Mouse (Mus musculus) testis, adult 2 months (tissue): Measurements from ENCODE around the gene Dcaf1. TPM values are rescaled to one million over a fixed set of nuclear protein-coding genes. Genes with fewer than 3 reads are reported as not detected.

Experiments used
- H3K27ac ChIP-seq: fragments of 200-500 bp; 2 replicates; pipeline ENCODE4 v1.5.1; 2012; ENCODE audit warnings: low read depth, low read length; ENCODE audit not compliant: control insufficient read depth, insufficient read depth
- H3K27me3 ChIP-seq: fragments of 200-500 bp; 2 replicates; pipeline ENCODE4 v1.6.1; 2012; ENCODE audit warnings: mild to moderate bottlenecking, low read length, moderate library complexity; ENCODE audit not compliant: control insufficient read depth, insufficient read depth
- H3K36me3 ChIP-seq: fragments of 200-500 bp; 2 replicates; pipeline ENCODE4 v1.6.1; 2012; ENCODE audit warnings: mild to moderate bottlenecking, low read length; ENCODE audit not compliant: control insufficient read depth, insufficient read depth
- H3K4me1 ChIP-seq: fragments of 200-500 bp; 2 replicates; pipeline ENCODE4 v1.6.1; 2012; ENCODE audit warnings: low read length; ENCODE audit not compliant: control insufficient read depth, insufficient read depth
- H3K4me3 ChIP-seq: fragments of 200-500 bp; 2 replicates; pipeline ENCODE4 v1.5.1; 2012; ENCODE audit warnings: low read depth, mild to moderate bottlenecking, low read length, moderate library complexity, mixed read lengths; ENCODE audit not compliant: control insufficient read depth
- CTCF ChIP-seq: fragments of 200-500 bp; IDR thresholded peaks from 2 replicates; pipeline ENCODE4 v1.5.1; 2012; ENCODE audit warnings: low read depth, mild to moderate bottlenecking, inconsistent platforms, low read length, moderate library complexity; ENCODE audit not compliant: control insufficient read depth, insufficient read depth, insufficient replicate concordance
- POLR2A ChIP-seq: fragments of 200-500 bp; IDR thresholded peaks from 2 replicates; pipeline ENCODE4 v1.6.1; 2012; ENCODE audit warnings: low read depth, mild to moderate bottlenecking, inconsistent platforms, low read length, moderate library complexity; ENCODE audit not compliant: control insufficient read depth
- polyA plus RNA-seq: library from polyadenylated mRNA; depleted of rRNA; stranded (reverse); fragments of >200 nt; gene quantifications from 2 replicates; pipeline ENCODE4 v1.2.3, GENCODE M21; 2012

The Dcaf1 gene
- polyA plus RNA-seq, 1 experiment = 71.0 TPM

GRCm38 (mm10) chr9:106876666-106877065 lies 55.0 kb downstream of the Dcaf1 start:
- TF ChIP-seq POLR2A (no peak), CTCF (no peak)
- no peak overlapping the region for H3K27ac ChIP-seq
- H3K4me1 ChIP-seq = no peaks in the 10 kb centered on the region
- H3K36me3 ChIP-seq = no peaks in the 10 kb centered on the region
- no peak overlapping the region for H3K4me3 ChIP-seq
- no peaks in the 10 kb centered on the region for H3K27me3 ChIP-seq

GRCm38 (mm10) chr9:106879471-106879870 lies 57.8 kb downstream of the Dcaf1 start:
- Histone ChIP-seq H3K4me3 (no peak overlapping the region), H3K27me3 (no peaks in the 10 kb centered on the region), H3K4me1 (peaks cover 5% of the 10 kb centered on the region), H3K36me3 (no peaks in the 10 kb centered on the region; the same call in 1 of the 2 replicates), H3K27ac (no peak overlapping the region)
- TF ChIP-seq POLR2A (no peak), CTCF (no peak)

- Histone ChIP-seq H3K27me3 (no peaks in the 10 kb centered on the region), H3K27ac (no peak overlapping the region), H3K4me3 (no peak overlapping the region), H3K4me1 (peaks cover 16% of the 10 kb centered on the region), H3K36me3 (no peaks in the 10 kb centered on the region; the same call in 1 of the 2 replicates)
- TF ChIP-seq CTCF (no peak), POLR2A (no peak)
Measured at GRCm38 (mm10) chr9:106881071-106881755, 59.5 kb downstream of the Dcaf1 start.

- H3K36me3 ChIP-seq = no peaks in the 10 kb centered on the region; the same call in 1 of the 2 replicates
- H3K27ac ChIP-seq = no peak overlapping the region
- H3K4me1 ChIP-seq = peaks cover 16% of the 10 kb centered on the region
Measured at GRCm38 (mm10) chr9:106882176-106882575, 60.5 kb downstream of the Dcaf1 start.

GRCm38 (mm10) chr9:106883085-106883484 lies 61.4 kb downstream of the Dcaf1 start:
- TF ChIP-seq CTCF (no peak), POLR2A (no peak)
- Histone ChIP-seq H3K4me3 (peak overlapping the region; percentile 4), H3K27me3 (no peaks in the 10 kb centered on the region), H3K27ac (no peak overlapping the region), H3K4me1 (peaks cover 16% of the 10 kb centered on the region), H3K36me3 (no peaks in the 10 kb centered on the region; the same call in 1 of the 2 replicates)

More at GRCm38 (mm10) chr9:106882176-106882575, 60.5 kb downstream of the Dcaf1 start:
- Histone ChIP-seq H3K4me3 (no peak overlapping the region), H3K27me3 (no peaks in the 10 kb centered on the region)
- TF ChIP-seq POLR2A (no peak), CTCF (no peak)

GRCm38 (mm10) chr9:106884306-106884705 lies 62.6 kb downstream of the Dcaf1 start:
- Histone ChIP-seq H3K27me3 (no peaks in the 10 kb centered on the region), H3K27ac (no peak overlapping the region), H3K36me3 (no peaks in the 10 kb centered on the region; the same call in 1 of the 2 replicates), H3K4me3 (peak overlapping the region; percentile 95), H3K4me1 (peaks cover 16% of the 10 kb centered on the region)
- TF ChIP-seq POLR2A (no peak), CTCF (no peak)

GRCm38 (mm10) chr9:106884996-106885900 lies 63.6 kb downstream of the Dcaf1 start:
- no peak for TF ChIP-seq CTCF
- no peak for TF ChIP-seq POLR2A
- Histone ChIP-seq H3K27me3 (no peaks in the 10 kb centered on the region), H3K36me3 (no peaks in the 10 kb centered on the region; the same call in 1 of the 2 replicates), H3K4me3 (peak overlapping the region; percentile 95), H3K4me1 (peaks cover 16% of the 10 kb centered on the region), H3K27ac (peak overlapping the region; percentile 19; the same call in 1 of the 2 replicates)
